Mouse (Mus musculus) cerebellum, postnatal 10 days (tissue): ENCODE measurements at regions not wholly inside any gene's neighbourhood (a gene's known extent, or its start where the extent isn't known, plus 50 kb on each side); places are given as distances from the start of the nearest gene placed in this dataset.

ENCODE experiments used
- DNase-seq, 2 experiments: peaks; one replicate each; pipeline ENCODE4 v3.0.0; 2021; ENCODE audit warnings: mixed read lengths in 2 of 2

GRCm38 (mm10) chr12:71481899-71482593 is 172.4 kb downstream of the Dact1 start:
- peak; percentile 68 to 71 for DNase-seq

GRCm38 (mm10) chr12:71482619-71483018 is 172.9 kb downstream of the Dact1 start:
- DNase-seq: no peak

GRCm38 (mm10) chr12:71483536-71484165 is 174.0 kb downstream of the Dact1 start:
- DNase-seq: no peak

GRCm38 (mm10) chr12:71484286-71484685 is 174.6 kb downstream of the Dact1 start:
- no peak for DNase-seq

GRCm38 (mm10) chr12:71486078-71486477 is 176.4 kb downstream of the Dact1 start:
- peak in 1 of 2 experiments; percentile 26 for DNase-seq

GRCm38 (mm10) chr12:71487591-71488435 is 178.1 kb downstream of the Dact1 start:
- DNase-seq: peak in 1 of 2 experiments; percentile 22

GRCm38 (mm10) chr12:71489295-71489694 is 179.6 kb downstream of the Dact1 start:
- DNase-seq: no peak

GRCm38 (mm10) chr12:71494803-71495293 is 185.2 kb downstream of the Dact1 start:
- peak; percentile 49 to 51 for DNase-seq

- DNase-seq: peak; percentile 62
Observed at GRCm38 (mm10) chr12:71498246-71499029, 188.8 kb downstream of the Dact1 start.

GRCm38 (mm10) chr12:71501299-71501810 is 191.7 kb downstream of the Dact1 start:
- no peak for DNase-seq

GRCm38 (mm10) chr12:71503265-71503664 is 193.6 kb downstream of the Dact1 start:
- no peak for DNase-seq

GRCm38 (mm10) chr12:71506206-71506605 is 196.5 kb downstream of the Dact1 start:
- no peak for DNase-seq

- DNase-seq: no peak
Observed at GRCm38 (mm10) chr12:71506716-71507115, 197.0 kb downstream of the Dact1 start.

- no peak for DNase-seq
Observed at GRCm38 (mm10) chr12:71512915-71513612, 203.4 kb downstream of the Dact1 start.

GRCm38 (mm10) chr12:71519520-71519919 is 209.8 kb downstream of the Dact1 start:
- DNase-seq: no peak

- DNase-seq: peak; percentile 22 to 29
Observed at GRCm38 (mm10) chr12:71521936-71522335, 212.3 kb downstream of the Dact1 start.

GRCm38 (mm10) chr12:71522451-71522850 is 212.8 kb downstream of the Dact1 start:
- DNase-seq: peak; percentile 50 to 76

- peak; percentile 48 to 57 for DNase-seq
Observed at GRCm38 (mm10) chr12:71524156-71524555, 214.5 kb downstream of the Dact1 start.

- DNase-seq: no peak
Observed at GRCm38 (mm10) chr12:71525255-71525927, 215.7 kb downstream of the Dact1 start.

- no peak for DNase-seq
Observed at GRCm38 (mm10) chr12:71526623-71527022, 216.9 kb downstream of the Dact1 start.

GRCm38 (mm10) chr12:71532161-71532560 is 222.5 kb downstream of the Dact1 start:
- no peak for DNase-seq
